Mouse (Mus musculus): ENCODE data around the gene Crtc3.

The Crtc3 gene

DNA sequence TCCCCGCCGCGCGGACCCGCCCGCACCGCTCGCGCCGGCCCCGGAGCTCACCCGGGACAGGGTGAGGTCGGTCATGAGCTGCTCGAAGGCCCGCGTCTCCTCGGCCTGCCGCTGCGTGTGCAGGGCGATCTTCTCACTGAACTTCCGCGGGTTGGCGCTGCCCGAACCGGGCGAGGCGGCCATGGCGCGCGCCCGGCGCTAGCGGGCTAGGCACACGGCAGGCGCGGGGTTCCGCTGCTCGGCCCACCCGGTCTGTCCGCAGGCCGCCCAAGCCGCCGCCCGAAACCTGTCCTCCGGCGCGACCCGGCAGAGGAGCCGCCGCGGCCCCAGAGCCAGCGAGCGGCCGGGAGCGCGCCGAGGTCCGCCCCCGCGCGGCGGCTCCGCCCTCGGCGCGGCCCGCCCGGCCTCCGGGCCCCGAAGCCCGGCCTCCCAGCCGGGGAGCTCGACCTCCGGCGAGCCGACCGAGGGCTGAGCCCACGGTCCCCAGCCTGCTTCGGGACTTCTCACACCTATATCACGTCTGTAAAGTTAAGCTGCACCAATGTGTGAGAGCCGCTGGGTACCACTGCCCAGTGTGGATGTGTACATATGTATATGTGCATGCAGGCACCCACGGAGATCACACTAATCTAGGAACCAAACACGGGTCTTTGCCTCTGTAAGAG lies at the start of gene Crtc3:
Gene Crtc3, minus strand, starts transcription at position 322 of the 665 bp plus-strand sequence.
- DNase-seq, result peak; percentile 81

DNA sequence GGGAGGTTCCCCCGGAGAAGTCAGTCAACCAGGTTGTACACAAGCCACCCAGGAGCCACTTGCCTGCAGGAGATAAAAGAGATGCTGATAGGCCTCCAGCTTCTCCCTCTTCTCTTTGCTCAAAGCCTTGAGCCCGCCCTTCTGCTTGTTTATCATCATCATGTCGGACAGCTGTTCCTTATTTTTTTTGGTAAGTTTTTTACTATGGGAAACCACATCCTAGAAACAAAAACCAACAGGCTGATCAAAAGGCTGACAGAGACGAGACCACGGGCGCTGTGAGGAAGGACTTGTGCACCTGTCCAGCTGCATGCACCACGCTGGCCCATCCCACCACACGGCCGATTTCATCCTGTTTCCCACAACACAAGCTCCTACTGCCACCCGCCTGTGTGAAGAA lies 47.5 kb upstream of the Crtc3 start:
- no peak for DNase-seq

DNA sequence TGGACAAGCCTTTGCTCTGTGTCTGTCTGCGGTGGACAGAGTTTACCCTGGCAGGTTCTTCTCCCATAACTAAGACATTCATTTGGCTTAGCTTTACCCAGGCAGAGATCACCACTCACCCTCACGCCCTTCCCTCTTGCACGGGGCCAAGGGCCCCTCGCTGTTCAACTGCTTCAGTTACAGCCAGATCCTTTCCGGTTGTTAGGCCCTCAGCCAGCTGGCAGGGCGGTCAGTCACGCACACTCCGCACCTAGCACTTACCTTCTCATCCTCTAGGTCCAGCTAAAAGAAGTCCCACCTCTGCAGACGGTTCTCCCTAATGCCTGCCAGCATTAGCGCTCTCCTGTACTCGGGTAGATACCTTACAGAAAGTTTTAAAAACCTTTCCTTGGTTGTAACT lies 44.3 kb upstream of the Crtc3 start:
- DNase-seq, result no peak

DNA sequence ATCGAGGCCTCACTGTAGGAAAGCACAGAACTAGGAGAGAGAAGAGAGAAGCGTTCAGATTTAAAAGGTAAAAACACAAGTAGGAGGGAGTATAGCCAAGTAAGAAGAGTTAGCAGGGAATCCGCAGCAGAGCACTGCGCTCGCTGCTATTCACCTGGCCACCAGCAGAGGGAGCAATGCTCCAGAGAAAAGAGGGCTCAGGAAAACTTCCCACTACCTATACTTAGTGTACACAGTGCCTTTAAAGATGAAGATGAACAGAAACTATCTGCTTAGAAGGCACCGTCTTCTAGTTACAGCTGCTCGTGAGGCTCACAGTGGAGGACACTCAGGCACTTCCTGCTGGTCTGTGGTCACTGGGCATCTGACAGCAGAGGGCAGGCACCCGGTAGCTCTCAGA lies 41.0 kb upstream of the Crtc3 start:
- DNase-seq, result peak; percentile 70

DNA sequence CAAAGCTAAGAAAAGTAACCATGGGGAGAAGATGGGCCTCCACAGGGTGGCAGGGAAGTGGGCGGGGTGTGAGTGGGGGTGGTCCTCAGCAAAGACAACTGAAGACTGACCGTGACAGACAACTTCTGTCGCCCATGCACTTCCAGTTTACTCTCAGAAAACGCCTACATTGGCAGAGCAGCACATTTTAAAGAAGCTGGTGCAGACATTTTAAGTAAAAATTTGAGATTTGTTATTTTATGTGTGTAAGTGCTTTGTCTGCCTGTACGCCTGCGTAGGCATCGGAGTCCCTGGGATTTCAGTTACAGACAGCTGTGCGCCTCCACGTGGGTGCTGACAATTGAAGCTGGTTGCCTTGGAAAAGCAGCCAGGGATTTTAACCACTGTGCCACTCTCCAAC lies 32.4 kb upstream of the Crtc3 start:
- no peak for DNase-seq

DNA sequence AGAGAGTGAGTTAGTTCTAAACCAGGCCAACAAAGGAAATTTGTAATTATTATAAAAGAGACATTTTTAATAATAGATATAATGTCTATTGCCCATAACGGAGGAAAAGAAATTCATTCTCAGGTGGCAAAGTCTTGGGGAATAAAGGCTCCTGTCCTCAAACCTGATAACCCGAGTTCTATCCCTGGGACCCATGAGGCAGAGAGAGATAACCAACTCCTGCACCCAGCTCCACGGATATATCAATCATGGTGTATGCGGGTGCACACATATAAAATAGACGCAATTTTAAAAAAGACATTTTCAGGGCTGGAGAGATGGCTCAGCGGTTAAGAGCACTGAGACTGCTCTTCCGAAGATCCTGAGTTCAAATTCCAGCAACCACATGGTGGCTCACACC lies 30.9 kb upstream of the Crtc3 start:
- no peak for DNase-seq

DNA sequence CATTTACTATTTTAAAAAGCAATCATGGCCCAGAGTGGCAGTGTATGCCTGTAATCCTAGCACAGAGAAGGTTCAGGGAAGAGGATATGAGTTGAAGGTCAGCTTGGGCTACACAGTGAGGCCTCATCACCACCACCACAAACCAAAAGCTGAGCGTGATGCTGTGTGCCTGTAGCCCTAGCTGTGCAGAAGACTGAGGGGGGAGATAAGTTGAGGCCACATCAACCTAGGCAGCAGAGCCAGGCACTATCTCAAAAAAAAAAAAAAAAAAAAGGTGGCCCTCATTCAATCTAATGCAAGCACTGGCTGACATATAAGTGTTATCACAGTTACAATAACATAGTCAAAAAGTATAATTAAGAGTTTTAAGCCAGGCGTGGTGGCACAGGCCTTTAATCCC lies 30.4 kb upstream of the Crtc3 start:
- no peak for DNase-seq

DNA sequence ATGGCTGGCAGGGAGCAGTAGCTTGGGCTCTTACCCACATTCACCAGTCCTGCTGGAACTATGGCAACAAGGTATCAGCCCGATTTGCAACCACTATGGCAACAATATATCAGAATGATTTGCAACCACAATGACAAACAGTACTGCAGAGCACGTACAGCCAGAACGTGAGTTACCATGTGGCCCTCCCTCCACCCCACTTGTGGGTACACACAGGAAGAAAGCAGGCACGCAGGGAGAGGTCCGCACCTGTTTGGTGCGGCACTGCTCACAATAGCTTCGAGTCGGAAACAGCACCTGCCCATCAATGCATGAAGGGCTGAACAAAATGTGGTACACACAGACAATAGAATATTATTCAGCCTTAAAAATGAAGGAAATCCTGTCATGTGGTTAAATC lies 29.8 kb upstream of the Crtc3 start:
- no peak for DNase-seq

DNA sequence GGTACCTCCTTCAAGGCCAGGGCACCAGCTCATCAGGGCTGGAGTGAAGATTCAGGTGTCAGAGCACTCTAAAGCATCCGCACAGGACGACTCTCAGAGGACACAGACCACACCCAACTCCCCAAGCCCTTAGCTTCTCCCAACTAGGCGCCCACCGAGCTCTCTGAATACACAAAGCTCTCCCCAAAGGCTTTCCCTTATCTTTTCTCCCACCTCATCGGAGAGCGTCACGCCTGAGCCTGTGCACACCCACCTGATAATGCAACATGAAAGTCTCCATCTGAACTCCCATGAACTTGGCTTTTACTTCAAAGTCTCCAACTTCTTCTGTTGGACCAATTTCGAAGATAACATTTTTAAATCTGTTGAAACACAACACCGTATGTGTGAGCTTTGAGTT lies 28.1 kb upstream of the Crtc3 start:
- no peak for DNase-seq

DNA sequence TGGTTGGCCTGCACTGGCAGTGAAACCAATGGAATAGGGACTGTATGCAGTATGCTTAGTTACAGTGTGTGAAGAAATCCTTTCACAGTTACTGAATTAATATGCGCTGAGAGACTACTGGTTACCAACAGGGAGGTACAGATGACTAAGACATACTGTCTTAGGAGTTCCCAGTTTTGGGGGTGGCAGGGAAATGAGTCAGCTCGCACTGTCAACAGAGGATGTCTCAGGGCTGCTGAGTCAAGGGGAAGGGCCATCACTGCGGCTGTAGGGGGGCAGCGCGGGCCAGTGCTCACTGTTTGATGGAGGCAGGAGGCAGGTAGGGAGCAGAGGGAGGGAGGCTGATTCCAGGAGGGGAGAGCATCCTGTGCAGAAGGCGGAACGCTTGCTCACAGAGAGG lies 26.6 kb upstream of the Crtc3 start:
- no peak for DNase-seq

DNA sequence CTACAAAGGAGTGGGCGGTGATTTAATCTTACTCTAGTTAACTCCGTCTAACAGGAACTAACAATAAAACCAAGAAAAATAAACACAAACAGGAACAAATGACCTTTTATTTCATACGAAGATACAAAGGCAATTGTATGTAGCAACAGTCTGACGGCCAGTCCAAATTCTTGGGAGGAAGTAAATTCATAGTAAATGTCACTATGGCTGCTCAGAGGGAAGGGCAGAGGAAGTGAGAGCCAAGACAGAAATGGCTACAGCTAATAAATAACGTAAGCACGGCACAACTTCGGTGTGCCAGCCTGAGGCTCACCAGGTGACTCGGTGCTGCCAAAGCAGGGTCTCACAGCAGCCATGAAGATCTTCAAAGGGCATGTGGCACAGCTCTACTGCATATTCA lies 22.8 kb upstream of the Crtc3 start:
- no peak for DNase-seq

DNA sequence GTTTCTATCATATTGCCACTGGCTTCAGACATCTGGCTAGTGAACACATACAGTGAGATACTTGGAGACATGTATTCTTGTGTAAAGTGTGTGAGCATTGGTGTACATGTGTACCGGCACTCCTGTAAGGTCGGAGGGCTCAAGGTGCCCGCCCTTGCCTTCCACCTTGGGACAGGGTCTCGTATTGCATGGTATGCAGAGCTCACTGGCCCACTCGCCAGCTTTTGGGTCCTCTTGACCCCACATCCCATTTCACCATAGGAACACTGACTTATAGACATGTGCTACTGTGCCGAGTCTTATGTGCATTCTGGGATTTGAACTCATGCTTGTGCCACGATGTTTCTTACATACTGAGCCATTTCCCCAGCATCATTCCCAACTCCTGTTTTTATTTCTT lies 21.7 kb upstream of the Crtc3 start:
- DNase-seq, result no peak

DNA sequence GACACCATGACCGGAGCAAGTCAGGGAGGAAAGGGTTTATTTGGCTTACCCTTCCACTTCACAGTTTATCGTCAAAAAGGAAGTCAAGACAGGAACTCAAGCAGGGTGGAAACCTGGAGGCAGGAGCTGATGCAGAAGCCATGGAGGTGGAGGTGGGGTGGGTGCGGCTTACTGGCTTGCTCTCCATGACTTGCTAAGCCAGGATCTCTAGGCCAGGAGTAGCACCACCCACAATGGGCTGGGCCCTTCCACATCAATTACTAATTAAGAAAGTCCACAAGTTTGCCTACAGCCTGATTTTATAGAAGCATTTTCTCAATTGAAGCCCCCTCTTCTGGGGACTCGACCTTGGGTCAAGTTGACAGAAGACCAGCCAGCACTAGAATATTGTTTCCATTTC lies 15.4 kb upstream of the Crtc3 start:
- DNase-seq, result no peak

DNA sequence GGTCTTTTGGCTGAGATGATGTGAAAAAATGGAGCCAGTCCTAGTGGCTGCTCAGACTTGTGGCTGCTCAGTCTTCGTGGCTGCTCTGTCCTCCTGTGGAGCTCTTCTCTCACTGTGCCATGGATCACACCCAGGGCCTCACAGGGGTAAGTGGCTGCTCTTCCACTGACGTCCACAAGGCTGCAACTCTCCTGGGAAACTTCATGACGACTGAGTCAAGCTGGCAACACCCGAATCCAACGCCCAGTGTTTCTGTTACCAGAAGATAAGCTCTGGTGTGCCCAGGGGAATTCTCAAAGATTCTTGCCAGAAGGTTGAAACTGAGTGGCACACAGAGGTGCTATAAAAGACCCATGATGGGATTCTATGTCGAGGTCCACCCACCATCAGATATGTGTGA lies 13.8 kb upstream of the Crtc3 start:
- DNase-seq, result no peak

DNA sequence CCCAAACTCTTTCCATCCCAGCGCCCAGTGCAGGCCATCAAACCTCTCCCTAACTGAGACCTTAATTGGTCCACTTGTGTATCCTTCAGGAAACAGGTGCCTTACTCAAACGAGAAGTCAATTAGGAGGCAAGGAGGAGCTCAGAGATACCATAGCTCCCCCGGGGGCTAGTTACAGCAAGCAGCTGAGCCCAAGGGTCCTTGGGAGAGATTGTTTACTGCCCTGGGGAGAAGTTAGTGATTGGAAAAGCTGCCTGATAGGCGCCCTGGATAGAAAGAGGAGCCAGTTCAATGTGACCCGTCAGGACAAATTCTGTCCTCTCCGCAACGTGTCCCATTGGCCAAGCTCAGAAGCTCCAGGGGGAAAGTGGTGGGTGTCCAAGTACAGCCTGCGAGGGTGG lies 11.0 kb upstream of the Crtc3 start:
- DNase-seq, result no peak

DNA sequence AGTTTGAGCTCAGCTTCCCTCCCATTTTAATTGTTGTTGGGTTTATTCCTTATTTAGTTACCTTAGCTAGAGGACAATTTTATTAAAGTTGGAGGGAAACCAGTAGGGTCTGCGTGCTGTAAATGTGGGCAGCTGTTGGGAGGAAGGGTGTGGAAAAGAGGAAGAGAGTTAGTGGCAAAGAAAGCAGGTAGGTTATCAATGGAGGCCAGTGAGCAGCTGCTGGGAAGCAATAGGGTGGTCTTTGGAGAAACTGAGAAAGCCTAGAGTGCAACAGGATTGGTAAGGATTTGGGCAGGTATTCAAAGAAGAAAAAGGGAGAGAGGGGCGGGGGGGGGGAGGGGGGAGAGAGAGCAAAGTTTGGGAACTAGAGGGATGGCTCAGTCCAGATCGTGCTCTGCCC lies 10.3 kb upstream of the Crtc3 start:
- DNase-seq, result no peak

DNA sequence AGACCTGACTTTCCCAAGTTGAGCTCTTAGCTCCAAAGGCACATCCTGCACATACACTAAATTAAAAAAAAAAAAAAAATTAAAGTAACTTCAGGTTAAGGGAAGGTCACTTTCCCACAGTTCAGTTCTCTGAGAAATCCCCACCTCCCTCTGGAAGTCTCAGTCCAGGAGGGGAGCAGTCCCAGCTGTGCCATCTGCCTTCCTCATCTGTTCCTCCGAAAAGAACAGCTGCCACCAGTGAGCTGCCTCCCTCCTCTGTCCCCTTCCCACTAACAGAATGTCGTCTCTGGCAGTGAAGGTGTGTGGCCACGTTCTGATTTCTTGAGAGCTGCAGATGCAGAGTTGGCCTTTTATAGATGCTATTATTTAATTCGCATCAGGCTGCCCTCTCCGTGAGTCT lies 9.2 kb upstream of the Crtc3 start:
- no peak for DNase-seq

DNA sequence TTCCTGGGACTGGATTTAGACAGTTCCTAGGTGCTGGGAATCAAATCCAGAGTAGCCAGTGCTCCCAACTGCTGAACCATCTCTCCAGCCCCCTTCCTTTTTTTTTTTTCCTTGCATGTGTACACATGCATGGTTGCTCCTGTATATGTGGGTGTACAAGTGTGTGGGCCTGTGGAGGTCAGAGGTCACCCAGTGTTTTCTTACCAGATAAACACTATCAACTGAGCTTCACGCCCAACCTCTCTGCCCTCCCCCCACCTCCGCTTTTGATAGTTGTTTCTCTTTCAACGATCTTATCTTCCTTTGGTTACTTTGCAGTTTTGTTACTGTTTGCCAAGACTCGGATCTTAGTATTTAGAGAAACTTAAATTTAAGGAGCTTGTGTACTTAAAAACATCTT lies 8.2 kb upstream of the Crtc3 start:
- no peak for DNase-seq

DNA sequence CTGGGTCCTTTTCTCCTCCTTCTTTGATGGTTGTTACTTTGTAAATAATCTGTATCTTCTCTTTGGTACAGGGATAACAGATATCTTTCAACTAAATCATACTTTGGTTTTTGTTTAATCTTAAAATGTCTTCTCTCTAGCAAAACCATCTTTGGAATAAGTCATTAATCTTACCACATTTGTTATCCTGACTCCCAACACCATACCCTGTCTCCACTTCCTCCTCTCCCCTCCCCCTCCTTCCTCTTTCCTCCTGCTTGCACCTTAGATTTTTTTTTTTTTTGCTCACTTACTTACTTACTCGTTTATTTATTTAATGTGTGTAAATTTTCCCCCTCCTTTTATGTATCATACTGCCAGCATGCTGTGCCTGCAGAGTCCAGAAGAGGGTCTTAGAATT lies 7.7 kb upstream of the Crtc3 start:
- no peak for DNase-seq

DNA sequence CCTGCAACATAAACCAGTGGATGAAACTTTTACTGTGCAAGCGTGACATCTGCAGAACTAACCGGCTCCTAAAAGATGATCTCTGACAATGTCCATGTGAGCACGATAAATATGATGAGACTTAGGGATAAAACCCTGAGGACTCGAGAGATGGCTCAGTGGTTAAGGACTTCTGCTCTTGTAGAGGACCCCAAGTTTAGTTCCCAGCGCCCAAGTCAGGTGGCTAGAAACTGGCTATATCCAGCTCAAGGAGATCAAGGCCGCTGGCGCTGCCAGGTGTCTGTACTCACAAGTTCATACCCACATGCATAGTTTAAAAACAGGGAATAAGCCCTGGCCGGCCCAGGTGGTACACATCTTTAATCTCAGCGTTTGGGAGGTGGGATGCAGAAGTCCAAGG lies 3.8 kb upstream of the Crtc3 start:
- DNase-seq, result no peak

DNA sequence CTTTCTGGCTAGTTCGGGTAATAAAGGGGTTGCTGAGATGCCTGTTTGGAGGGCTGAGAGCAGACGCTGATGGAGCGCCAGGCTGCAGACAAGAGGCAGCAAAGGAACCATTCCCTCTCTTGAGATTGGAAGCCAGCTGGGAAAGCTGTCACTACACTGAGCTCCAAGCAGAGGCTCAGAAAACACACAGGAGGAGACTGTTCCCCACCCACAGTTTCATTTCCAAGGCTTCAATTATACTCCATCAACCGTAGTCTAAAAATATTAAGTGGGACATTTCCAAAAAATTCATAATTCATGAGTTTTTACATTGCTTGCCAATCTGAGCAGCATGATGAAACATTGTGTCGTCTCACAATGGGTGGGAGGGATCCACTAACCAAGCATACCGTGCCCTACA lies 2.5 kb upstream of the Crtc3 start:
- DNase-seq, result no peak

DNA sequence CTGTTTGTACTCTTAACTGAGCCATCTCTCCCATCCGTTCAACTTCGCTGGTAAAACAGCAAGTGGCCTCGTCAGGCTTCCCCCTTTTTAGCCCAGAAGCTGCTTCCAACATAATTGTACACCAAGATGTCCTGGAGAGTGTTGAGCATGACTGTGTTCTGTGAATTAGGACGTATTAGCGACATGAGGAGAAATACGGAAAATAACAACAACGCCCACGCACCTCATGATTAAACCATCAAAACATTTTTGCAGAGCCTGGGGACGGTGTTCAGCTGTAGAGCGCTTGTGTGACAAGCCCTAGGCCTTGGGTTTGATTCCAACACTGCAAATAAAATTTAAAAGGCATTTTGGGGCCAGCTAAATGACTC lies 529 bp upstream of the Crtc3 start:
- no peak for DNase-seq

DNA sequence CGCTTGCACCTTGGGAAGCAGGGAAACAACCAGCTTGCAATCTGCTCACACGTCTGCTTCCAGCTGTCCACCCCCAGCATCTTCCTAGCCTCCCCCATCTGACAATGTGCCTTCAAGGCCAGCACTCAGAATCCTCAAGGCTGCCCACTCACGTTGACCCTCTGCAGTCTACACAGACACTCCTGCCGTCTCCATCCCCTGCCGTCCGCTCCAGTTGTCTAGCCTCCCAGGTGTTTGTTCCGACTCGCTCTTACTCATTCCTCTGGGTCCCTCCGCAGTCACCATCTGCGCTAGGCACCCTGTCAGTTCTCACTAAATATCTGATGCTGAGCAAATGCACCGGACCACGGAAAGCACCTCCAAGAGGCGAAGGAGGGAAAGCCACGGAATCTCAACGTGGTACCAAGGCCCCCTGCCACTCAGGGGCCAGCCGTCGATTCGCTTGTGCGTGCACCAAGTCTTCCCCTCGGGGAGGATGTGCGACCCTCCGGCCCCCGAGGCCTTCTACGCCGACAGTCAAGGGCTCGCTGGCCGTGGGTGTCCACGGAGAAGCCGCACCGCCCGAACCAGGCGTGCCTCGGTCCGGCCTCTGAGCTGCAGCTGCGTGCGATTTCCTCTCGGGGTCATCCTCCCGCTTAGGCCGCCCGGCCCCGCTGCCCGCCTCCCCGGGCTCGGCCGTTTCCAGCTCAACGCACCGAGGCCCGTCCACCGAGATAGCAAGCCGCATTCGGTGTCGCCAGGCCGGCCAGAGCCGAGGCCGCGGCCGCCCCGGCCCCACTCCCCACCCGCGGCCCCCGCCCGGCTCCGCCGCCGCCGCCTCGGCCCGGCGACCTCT lies 739 bp downstream of the Crtc3 start:
- peak; percentile 75 for DNase-seq

DNA sequence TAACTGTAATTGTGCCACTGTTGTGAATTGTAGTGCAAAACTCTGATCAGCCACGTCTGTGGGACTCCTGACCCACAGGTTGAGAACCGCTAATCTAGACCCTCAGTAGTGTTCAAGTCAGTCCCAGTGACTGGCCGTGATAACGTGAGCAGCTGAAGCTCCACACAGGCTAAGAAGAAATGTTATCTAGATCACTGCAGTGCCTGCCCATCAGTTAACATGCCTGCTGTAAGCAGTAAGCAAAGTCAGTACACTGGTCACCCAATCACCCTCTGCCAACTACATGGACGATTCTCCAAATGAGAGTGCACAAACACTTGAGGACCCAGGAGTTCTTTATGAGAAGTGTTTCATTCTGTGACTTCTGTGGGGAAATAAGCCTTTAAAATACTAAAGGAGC lies 3.0 kb downstream of the Crtc3 start:
- DNase-seq, result no peak

DNA sequence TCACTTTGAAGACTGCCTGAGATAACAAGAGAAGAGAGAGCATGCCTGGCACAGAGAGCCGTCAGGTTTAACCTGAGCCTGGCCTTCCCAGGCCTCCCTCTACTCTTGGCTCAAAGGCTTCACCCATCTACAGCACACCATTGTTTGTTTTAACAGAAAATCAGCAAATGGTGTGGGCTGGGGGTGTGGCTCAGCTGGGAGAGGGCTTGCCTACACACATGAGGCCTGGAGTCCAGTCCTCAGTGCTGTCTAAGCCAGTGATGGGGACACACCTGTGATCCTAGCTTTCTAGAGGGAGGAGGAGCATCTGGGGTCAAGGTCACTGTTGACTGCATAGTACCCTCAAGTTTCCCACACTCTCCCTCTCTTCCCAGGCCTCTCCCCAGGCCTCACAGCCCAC lies 6.0 kb downstream of the Crtc3 start:
- DNase-seq, result no peak

Data from kidney, adult 18-20 months (tissue).